ENCODE assay signal across 7 mouse cellular contexts in genomic region chr9:107736185-107736485, GRCm38 (mm10). TPM values are rescaled to one million over a fixed set of nuclear protein-coding genes. Genes with fewer than 3 reads are reported as not detected.
DNase-seq lines count a peak whose midpoint lies in the region; ATAC-seq and TF ChIP-seq lines count a peak whose summit lies in the region.

No protein-coding gene starts in this region.

- H3K27ac ChIP-seq in hindbrain, embryonic 11.5 days (ENCODE audit: low read depth, low read length), result peak overlapping the region; percentile 69
- H3K27ac ChIP-seq in limb, embryonic 14.5 days (replicated peaks; ENCODE audit: low read depth, low read length), result peak overlapping the region; percentile 90
- H3K27ac ChIP-seq in thymus, adult 2 months (ENCODE audit: control insufficient read depth, insufficient read depth, low read length), result no peak overlapping the region

- peaks cover 3% of the 10 kb centered on the region; the same call in 1 of the 2 replicates for H3K36me3 ChIP-seq in hindbrain, embryonic 11.5 days (ENCODE audit: control insufficient read depth, insufficient read depth, low read length)
- H3K36me3 ChIP-seq in limb, embryonic 14.5 days (ENCODE audit: control insufficient read depth, insufficient read depth, low read length), result peaks cover 33% of the 10 kb centered on the region
- peaks cover 19% of the 10 kb centered on the region for H3K36me3 ChIP-seq in thymus, adult 2 months (ENCODE audit: control insufficient read depth, insufficient read depth, low read length)

- H3K4me3 ChIP-seq in hindbrain, embryonic 11.5 days (ENCODE audit: low read depth, low read length), result no peak overlapping the region
- peak overlapping the region; percentile 21 for H3K4me3 ChIP-seq in limb, embryonic 14.5 days (replicated peaks; ENCODE audit: low read length)
- peak overlapping the region; percentile 13 for H3K4me3 ChIP-seq in thymus, adult 2 months (ENCODE audit: control insufficient read depth, insufficient read depth, low read length)

- peaks cover 14% of the 10 kb centered on the region for H3K27me3 ChIP-seq in hindbrain, embryonic 11.5 days (ENCODE audit: control insufficient read depth, insufficient read depth, low read length)
- H3K27me3 ChIP-seq in limb, embryonic 14.5 days (ENCODE audit: control insufficient read depth, insufficient read depth, low read length), result no peaks in the 10 kb centered on the region
- no peaks in the 10 kb centered on the region for H3K27me3 ChIP-seq in thymus, adult 2 months (ENCODE audit: control insufficient read depth, insufficient read depth, low read length)

- TF ChIP-seq CTCF in thymus, adult 2 months (IDR thresholded peaks at IDR 0.05; ENCODE audit: borderline replicate concordance, control insufficient read depth, extremely low read depth, insufficient read depth, low read length, poor library complexity), result 0 out of 2 replicates have a peak, but pooled peaks have one; percentile 33

- no peak for TF ChIP-seq POLR2A in limb, embryonic 14.5 days (IDR thresholded peaks at IDR 0.05; ENCODE audit: borderline replicate concordance, extremely low read depth, insufficient read depth, insufficient read length)
- no peak for TF ChIP-seq POLR2A in thymus, adult 2 months (IDR thresholded peaks at IDR 0.05; ENCODE audit: control insufficient read depth, extremely low read depth, insufficient read depth, low read length, poor library complexity)

- H3K4me2 ChIP-seq in hindbrain, embryonic 11.5 days (replicated peaks; ENCODE audit: low read depth, low read length), result peak overlapping the region; percentile 29
- H3K4me2 ChIP-seq in limb, embryonic 14.5 days (replicated peaks; ENCODE audit: low read depth, low read length, severe bottlenecking), result peak overlapping the region; percentile 51

- peak; percentile 63 for ATAC-seq in CD4-positive, CD25-positive, alpha-beta regulatory T cell, adult 4 months
- ATAC-seq in hindbrain, embryonic 11.5 days (ENCODE audit: low FRiP score), result no peak
- ATAC-seq in limb, embryonic 14.5 days (ENCODE audit: low FRiP score, low read depth), result peak; percentile 21; the same call in 1 of the 2 replicates

- DNase-seq in cerebellum, adult 8-10 months, result peak; percentile 29
- DNase-seq in hindbrain, embryonic 11.5 days (ENCODE audit: low spot score), result no peak
- peak; percentile 64 for DNase-seq in limb, embryonic 14.5 days (ENCODE audit: low spot score)
- peak; percentile 63 for DNase-seq in thymus, adult 2 months
- DNase-seq in right cerebral cortex, adult 2 months (ENCODE audit: low spot score in 2 of 2), result no peak
- DNase-seq in Muller cell, postnatal 12 days (ENCODE audit: inconsistent ontology term), result no peak

- no peaks in the 10 kb centered on the region for H3K9me3 ChIP-seq in hindbrain, embryonic 11.5 days (ENCODE audit: control insufficient read depth, low read length)
- H3K9me3 ChIP-seq in limb, embryonic 14.5 days (ENCODE audit: control insufficient read depth, low read length), result no peaks in the 10 kb centered on the region

- peak overlapping the region; percentile 33; the same call in 1 of the 2 replicates for H3K9ac ChIP-seq in hindbrain, embryonic 11.5 days (ENCODE audit: low read depth, low read length)
- H3K9ac ChIP-seq in limb, embryonic 14.5 days (ENCODE audit: low read depth, low read length, severe bottlenecking), result peak overlapping the region; percentile 5

- peaks cover 15% of the 10 kb centered on the region for H3K4me1 ChIP-seq in hindbrain, embryonic 11.5 days (replicated peaks; ENCODE audit: control insufficient read depth, insufficient read depth, low read length)
- peaks cover 29% of the 10 kb centered on the region for H3K4me1 ChIP-seq in limb, embryonic 14.5 days (ENCODE audit: control insufficient read depth, insufficient read depth, low read length)
- H3K4me1 ChIP-seq in thymus, adult 2 months (replicated peaks; ENCODE audit: control insufficient read depth, insufficient read depth, low read length), result peaks cover 28% of the 10 kb centered on the region

- WGBS in hindbrain, embryonic 11.5 days, result 2% methylated on average over 7 of the region's 7 CpGs
- WGBS in limb, embryonic 14.5 days, result under 1% methylated on average over 7 of the region's 7 CpGs
- WGBS in thymus, adult 2 months, result 0% methylated on average over 7 of the region's 7 CpGs

RNA-seq across cellular contexts. Expression of gene Sema3f, which starts 25.9 kb away (rescaled TPM):
- not detected for polyA plus RNA-seq in CD4-positive, CD25-positive, alpha-beta regulatory T cell, adult 4 months (2017; shearing (Covaris generic))
- 10.7 and 12.0 TPM in 2 replicates for polyA plus RNA-seq in hindbrain, embryonic 11.5 days (2014; fragmentation: Nextera tagmentation; extraction: Ambion mirVana)
- polyA plus RNA-seq in limb, embryonic 14.5 days (2012; rRNA removed), result 228 and 332 TPM in 2 replicates
- 48.8 and 55.6 TPM in 2 replicates for polyA plus RNA-seq in limb, embryonic 14.5 days (2014; fragmentation: Nextera tagmentation; extraction: Ambion mirVana)
- 35.5 and 41.3 TPM in 2 replicates for polyA plus RNA-seq in thymus, adult 2 months (2012; rRNA removed)

RNA-seq across cellular contexts. Expression of gene Rbm5, which starts 34.7 kb away (rescaled TPM):
- 100 to 1,000 TPM; 280 to 324 TPM for polyA plus RNA-seq in CD4-positive, CD25-positive, alpha-beta regulatory T cell, adult 4 months (2017; shearing (Covaris generic))
- polyA plus RNA-seq in hindbrain, embryonic 11.5 days (2014; fragmentation: Nextera tagmentation; extraction: Ambion mirVana), result 198 and 241 TPM in 2 replicates
- polyA plus RNA-seq in limb, embryonic 14.5 days (2012; rRNA removed), result 185 and 196 TPM in 2 replicates
- polyA plus RNA-seq in limb, embryonic 14.5 days (2014; fragmentation: Nextera tagmentation; extraction: Ambion mirVana), result 163 and 181 TPM in 2 replicates
- polyA plus RNA-seq in thymus, adult 2 months (2012; rRNA removed), result 176 and 197 TPM in 2 replicates

RNA-seq across cellular contexts. Expression of gene Gnat1, which starts 56.6 kb away (rescaled TPM):
- 1 to 10 TPM in 1 of 2 experiments, not detected in 1; 1.6 TPM for polyA plus RNA-seq in CD4-positive, CD25-positive, alpha-beta regulatory T cell, adult 4 months (2017; shearing (Covaris generic))
- polyA plus RNA-seq in hindbrain, embryonic 11.5 days (2014; fragmentation: Nextera tagmentation; extraction: Ambion mirVana), result 0.84 and 1.2 TPM in 2 replicates
- polyA plus RNA-seq in limb, embryonic 14.5 days (2012; rRNA removed), result 0.28 and 0.44 TPM in 2 replicates
- 0.55 and 0.57 TPM in 2 replicates for polyA plus RNA-seq in limb, embryonic 14.5 days (2014; fragmentation: Nextera tagmentation; extraction: Ambion mirVana)
- 0.13 and 0.34 TPM in 2 replicates for polyA plus RNA-seq in thymus, adult 2 months (2012; rRNA removed)

Comparison
In these comparisons a context has a peak if more than half of its experiments do, and no peak if none do; other contexts are left out.
1. DNase-seq: peak in cerebellum, adult 8-10 months (single experiment), limb, embryonic 14.5 days (single experiment) and thymus, adult 2 months (single experiment); none in hindbrain, embryonic 11.5 days (single experiment), right cerebral cortex, adult 2 months (0 of 2) and Muller cell, postnatal 12 days (single experiment).
2. RNA of gene Sema3f, which starts 25.9 kb away (polyA plus RNA-seq): 48.8 to 332 TPM in limb, embryonic 14.5 days, 35.5 to 41.3 TPM in thymus, adult 2 months and 10.7 to 12.0 TPM in hindbrain, embryonic 11.5 days; not detected in CD4-positive, CD25-positive, alpha-beta regulatory T cell, adult 4 months; every median in the first group is over 10 times any median in the second.